Mouse (Mus musculus) left cerebral cortex, postnatal 10 days (tissue): ENCODE results near the gene Sit1. TPM values are rescaled to one million over a fixed set of nuclear protein-coding genes. Genes with fewer than 3 reads are reported as not detected.

Experiments
- DNase-seq, 2 experiments: peaks; one replicate each; pipeline ENCODE4 v3.0.0; 2021 to 2022; ENCODE audit warnings: low spot score in 2 of 2, mixed read lengths in 1 of 2; ENCODE audit errors: extremely low spot score in 1 of 2
- intact Hi-C: fragments of 180-260 bp; cut with DNase I; formaldehyde crosslinking; loops from one replicate; pipeline ENCODE4 v1.15.1; 2025
- total RNA-seq, 2 experiments: library from RNA; stranded (reverse); gene quantifications; 2 replicates each; pipeline ENCODE4 v1.2.3; 2021

The Sit1 gene
- not detected for total RNA-seq

GRCm38 (mm10) chr4:43483535-43484091, at the start of gene Sit1:
Sit1 (minus strand) TSS chr4:43483734.
- intact Hi-C loops, result no loop called here

DNA sequence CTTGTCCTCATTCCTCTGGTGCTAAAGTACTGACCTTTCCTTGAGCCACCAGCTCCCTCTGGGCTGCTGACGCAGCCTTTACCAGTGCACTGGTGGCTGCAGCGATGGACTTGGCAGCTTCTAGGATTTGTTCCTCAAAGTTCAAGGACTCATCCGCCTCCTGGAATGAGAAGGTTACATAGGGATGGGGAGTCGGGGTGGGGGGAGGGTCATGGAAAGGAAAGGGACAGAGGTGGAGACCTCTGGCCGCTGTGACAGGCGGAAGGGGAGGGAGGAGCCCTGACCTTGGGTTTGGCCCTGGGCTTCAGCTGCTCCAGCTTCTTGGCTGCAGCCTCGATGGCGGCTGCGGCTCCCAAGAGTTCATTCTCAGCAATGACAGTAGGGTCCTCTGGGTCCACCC, 49.7 kb upstream of the Sit1 start:
- DNase-seq, result peak in 1 of 2 experiments; percentile 20
- intact Hi-C loops, result no loop called here

More at GRCm38 (mm10) chr4:43483535-43484091, at the start of gene Sit1:
- no peak for DNase-seq

DNA sequence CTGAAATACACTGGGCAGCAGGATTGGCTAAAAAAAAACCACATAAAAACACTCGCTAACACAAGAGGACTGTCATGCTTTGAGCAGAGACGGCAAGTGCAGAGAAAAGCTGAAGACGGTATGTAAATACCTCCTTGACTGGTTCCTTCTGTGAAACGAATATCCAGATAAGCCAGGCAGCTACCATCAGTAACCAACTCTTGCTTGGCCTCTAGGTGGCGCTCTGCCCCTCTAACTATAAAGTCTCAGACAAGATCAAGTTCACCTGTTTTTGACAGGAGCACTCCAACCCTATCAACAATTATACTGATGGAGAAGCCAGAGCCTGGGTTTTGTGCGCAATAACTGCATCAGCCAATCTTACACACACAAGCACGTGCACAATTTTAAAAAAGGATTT, 47.0 kb upstream of the Sit1 start:
- intact Hi-C loops, result no loop called here

GRCm38 (mm10) chr4:43530081-43530501, 46.6 kb upstream of the Sit1 start:
- peak in 1 of 2 experiments; percentile 36 for DNase-seq

More for the DNA sequence above, 47.0 kb upstream of the Sit1 start:
- peak; percentile 70 to 83 for DNase-seq

DNA sequence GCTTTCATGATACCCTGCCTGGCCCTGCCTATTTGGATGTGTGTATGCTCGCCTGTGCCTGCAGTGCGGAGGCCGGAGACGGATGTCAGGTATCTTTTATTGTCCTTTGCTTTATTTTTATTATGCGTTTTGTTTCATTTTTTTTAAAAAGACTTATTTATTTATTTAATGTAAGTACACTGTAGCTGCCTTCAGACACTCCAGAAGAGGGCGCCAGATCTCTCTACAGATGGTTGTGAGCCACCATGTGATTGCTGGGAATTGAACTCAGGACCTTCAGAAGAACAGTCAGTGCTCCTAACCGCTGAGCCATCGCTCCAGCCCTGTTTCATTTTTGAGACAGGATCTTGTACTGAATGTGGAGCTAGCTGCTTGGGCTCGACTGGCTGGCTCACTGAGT, 45.0 kb upstream of the Sit1 start:
- intact Hi-C loops, result loop anchor here (5.0 kb wide), 1 partner anchor 36 kb away; the partner anchor contains the start of gene Ccdc107
- DNase-seq, result no peak

More at GRCm38 (mm10) chr4:43530081-43530501, 46.6 kb upstream of the Sit1 start:
- intact Hi-C loops, result no loop called here

DNA sequence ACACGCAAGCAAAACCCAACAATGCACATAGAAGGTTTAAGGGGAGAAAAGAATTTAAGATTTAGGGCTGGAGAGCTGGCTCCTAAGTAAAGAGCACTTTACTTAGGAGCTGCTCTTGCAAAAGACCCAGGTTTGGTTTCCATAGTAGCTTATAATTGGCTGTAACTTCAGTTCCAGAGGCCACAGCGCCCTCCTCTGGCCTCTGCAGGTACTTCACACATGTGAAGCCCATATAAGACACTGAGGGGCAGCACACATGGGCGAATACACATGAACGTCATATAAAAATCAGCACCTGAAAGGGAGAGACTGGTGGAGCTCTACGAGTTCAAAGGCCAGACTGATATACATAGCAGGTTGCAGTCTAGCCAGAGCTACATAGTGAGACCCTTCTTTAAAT, 44.3 kb upstream of the Sit1 start:
- intact Hi-C loops, result loop anchor here (5.0 kb wide), 1 partner anchor 36 kb away; the partner anchor contains the start of gene Ccdc107
- no peak for DNase-seq

DNA sequence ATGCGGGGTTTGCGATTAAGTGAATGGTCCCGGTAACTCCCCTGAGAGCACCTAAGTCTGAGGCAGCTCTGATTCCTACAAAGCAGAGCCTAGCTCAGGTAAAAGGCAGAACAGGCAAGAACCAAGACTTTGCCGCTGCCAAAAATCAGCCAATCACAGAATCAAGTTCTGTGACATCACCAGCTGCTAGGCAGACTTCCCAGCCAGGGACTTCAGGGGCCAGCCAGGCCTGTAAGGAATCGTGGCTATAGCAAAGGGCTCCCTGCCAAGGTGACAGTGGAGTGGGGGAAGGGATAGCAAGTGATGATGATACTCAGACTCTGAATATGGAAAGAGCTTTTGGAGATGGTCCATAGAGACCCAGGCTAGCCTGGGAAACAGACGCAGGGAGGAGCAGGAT, 36.4 kb upstream of the Sit1 start:
- intact Hi-C loops, result no loop called here
- DNase-seq, result peak; percentile 76 to 84

DNA sequence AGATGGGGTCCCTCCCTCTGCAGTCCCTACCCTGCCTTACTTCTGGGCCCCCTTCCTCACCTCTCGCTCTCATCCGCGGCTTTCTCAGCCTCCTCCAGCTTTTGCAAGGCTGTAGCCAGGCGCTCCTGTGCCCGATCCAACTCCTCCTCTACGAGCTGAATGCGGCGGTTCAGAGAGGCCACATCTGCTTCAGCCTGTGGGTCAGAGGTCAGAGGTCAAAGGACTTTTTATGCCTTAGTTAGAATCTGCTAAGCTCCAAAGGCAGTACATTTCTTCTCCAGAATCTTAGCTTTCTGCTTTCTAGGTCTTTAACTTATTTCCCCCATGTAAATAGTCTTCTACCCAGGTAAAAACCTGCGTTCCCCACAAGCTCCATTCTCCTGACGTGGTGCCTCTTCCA, 36.0 kb upstream of the Sit1 start:
- DNase-seq, result no peak
- intact Hi-C loops, result no loop called here

GRCm38 (mm10) chr4:43515764-43516708, 32.5 kb upstream of the Sit1 start:
- DNase-seq, result no peak
- intact Hi-C loops, result no loop called here

DNA sequence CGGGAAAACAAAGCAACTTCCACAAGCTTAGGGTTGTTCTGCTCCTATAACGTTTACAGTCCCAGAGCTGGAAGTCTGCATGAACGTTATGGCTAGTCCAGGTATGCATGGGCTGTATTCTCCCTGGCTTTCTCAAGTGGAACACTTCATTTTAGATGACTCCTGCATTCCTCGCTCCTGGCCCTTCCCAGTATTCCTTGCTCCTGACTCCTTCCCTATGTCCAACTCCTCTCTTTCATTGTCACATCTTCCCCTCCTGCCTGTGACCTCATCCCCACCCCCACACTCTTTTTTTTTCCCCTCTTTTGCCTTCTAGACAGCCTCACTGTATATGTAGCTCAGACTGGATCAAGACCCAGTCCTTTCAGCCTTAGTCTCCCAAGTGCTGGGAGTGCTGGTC, 30.3 kb upstream of the Sit1 start:
- intact Hi-C loops, result no loop called here
- no peak for DNase-seq

GRCm38 (mm10) chr4:43513300-43513699, 29.8 kb upstream of the Sit1 start:
- intact Hi-C loops, result no loop called here
- no peak for DNase-seq

- DNase-seq, result no peak
- intact Hi-C loops, result no loop called here
Measured at GRCm38 (mm10) chr4:43512653-43513052, 29.1 kb upstream of the Sit1 start.

DNA sequence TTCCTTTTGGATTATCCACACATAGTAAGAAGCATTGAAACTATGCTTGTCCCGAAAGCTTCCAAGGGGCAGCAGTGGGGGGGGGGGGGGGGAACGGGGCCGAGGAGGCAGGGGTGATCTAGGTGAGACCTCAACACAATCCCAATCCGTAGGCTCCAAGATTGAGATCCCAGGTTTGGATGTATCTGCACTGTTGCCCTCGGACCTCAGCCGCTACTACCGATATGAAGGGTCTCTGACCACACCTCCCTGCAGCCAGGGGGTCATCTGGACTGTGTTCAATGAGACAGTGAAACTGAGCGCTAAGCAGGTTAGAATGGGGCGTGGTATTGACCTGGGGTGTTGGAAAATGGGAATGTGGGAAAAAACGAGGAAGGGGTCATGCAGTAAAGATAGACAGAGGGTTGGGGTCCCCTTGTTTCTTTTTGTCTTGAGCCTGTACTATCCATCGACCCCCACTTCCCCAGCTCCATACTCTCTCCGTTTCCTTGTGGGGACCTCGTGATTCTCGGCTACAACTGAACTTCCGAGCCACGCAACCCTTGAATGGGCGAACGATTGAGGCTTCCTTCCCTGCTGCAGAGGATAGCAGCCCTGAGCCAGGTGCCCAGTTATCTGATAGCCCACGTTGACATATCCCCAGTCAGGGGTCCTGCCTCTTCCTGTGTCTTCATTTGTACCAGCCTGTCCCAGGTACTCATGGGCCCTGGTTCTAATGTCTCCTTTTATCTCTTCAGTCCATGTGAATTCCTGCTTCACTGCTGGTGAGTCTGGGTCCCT, 28.3 kb upstream of the Sit1 start:
- no peak for DNase-seq
- intact Hi-C loops, result no loop called here

GRCm38 (mm10) chr4:43509109-43509508, 25.6 kb upstream of the Sit1 start:
- intact Hi-C loops, result no loop called here
- DNase-seq, result no peak

GRCm38 (mm10) chr4:43508666-43508997, 25.1 kb upstream of the Sit1 start:
- intact Hi-C loops, result no loop called here
- DNase-seq, result peak in 1 of 2 experiments; percentile 50

DNA sequence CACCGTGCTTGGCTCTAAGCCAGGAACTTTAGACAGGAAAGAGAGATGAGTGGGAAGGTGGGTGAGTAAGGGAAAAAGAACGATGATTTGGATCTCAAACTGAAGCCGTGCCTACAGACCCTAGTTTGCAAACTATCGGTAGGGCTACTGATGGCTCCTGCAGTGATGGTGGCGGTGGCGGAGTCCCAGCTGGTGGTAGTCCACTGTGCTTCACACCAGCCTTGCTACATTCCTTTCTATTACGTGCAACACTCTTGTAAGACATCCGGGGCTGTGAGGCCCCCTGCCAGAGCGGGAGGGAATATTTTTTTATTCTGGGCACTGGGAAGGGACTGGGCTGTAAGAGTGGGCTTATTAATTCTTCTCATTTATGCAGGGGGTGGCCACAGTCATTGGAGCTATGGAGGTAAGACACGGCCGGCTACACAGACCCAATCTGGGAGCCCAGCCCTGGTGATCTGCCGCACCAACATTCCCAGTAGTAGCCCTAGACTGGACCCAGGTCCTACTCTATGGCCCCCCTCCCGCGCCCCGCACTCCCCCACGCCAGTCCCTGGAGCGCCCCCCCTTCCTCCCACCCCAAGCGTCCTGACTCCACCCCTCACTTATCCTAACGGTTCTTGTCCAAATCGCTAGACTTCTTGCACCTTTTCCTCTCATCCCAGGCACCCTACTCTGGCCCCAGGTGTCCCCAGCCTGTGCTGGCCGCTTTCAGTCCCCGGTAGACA, 24.6 kb upstream of the Sit1 start:
- intact Hi-C loops, result no loop called here
- DNase-seq, result no peak

- no peak for DNase-seq
- intact Hi-C loops, result no loop called here
Measured at GRCm38 (mm10) chr4:43506536-43507185, 23.1 kb upstream of the Sit1 start, which contains the start of gene Car9. Car9 (plus strand) TSS chr4:43506966.

DNA sequence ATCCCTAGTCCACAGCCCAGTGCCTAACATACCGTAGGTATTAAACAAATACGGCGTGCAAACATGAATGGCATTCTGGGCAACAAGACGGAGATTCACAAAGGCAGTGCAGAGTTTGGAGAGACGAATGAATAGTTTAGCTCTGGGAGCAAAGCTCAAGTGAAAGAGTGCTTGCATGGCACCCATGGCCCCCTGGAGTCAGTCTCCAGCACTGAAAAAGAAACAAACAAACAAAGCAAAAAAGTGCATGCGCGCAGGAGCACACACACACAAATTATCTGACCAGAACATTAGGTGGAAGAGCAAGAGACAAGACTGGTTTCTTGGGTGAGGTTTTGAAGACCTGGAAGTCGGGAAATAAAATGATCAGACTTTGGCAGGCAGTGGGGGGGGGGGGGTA, 22.5 kb upstream of the Sit1 start:
- intact Hi-C loops, result no loop called here
- DNase-seq, result no peak
